Mouse (Mus musculus) heart, postnatal 0 days (tissue): ENCODE measurements around the gene Pou4f2. TPM values are rescaled to one million over a fixed set of nuclear protein-coding genes. Genes with fewer than 3 reads are reported as not detected.

Experiments used
- ATAC-seq: fragments of 200-750 bp; cut with Nextera tagmentation; 2 replicates; pipeline ENCODE4 v1.8.0; 2017; ENCODE audit warnings: low read depth, moderate number of reproducible peaks, moderate library complexity; ENCODE audit not compliant: insufficient read depth
- DNase-seq: peaks from one replicate; pipeline ENCODE4 v3.0.0-alpha.2; 2016; ENCODE audit warnings: low spot score
- H3K27ac ChIP-seq: fragments of 300-500 bp; sonication (generic); 2 replicates; pipeline ENCODE4 v1.5.1; 2014; ENCODE audit warnings: low read depth, mild to moderate bottlenecking
- H3K27me3 ChIP-seq: fragments of 300-500 bp; sonication (generic); 2 replicates; pipeline ENCODE4 v1.6.1; 2014; ENCODE audit warnings: low read length, mixed read lengths; ENCODE audit not compliant: control insufficient read depth, insufficient read depth
- H3K36me3 ChIP-seq: fragments of 300-500 bp; sonication (generic); replicated peaks from 2 replicates; pipeline ENCODE4 v1.6.1; 2014; ENCODE audit warnings: low read length, mixed read lengths; ENCODE audit not compliant: control insufficient read depth, insufficient read depth
- H3K4me1 ChIP-seq: fragments of 300-500 bp; sonication (generic); 2 replicates; pipeline ENCODE4 v1.6.1; 2014; ENCODE audit warnings: antibody characterized with exemption; ENCODE audit not compliant: control insufficient read depth, insufficient read depth
- H3K4me2 ChIP-seq: fragments of 300-500 bp; sonication (generic); 2 replicates; pipeline ENCODE4 v1.6.1; 2014; ENCODE audit warnings: low read depth, mild to moderate bottlenecking, low read length, moderate library complexity
- H3K4me3 ChIP-seq: fragments of 300-500 bp; sonication (generic); 2 replicates; pipeline ENCODE4 v1.5.1; 2014; ENCODE audit warnings: low read depth, low read length
- H3K9ac ChIP-seq: fragments of 300-500 bp; sonication (generic); replicated peaks from 2 replicates; pipeline ENCODE4 v1.6.1; 2014; ENCODE audit warnings: low read depth, low read length, mixed read lengths
- H3K9me3 ChIP-seq: fragments of 300-500 bp; sonication (generic); replicated peaks from 2 replicates; pipeline ENCODE4 v1.6.1; 2016; ENCODE audit warnings: low read length; ENCODE audit not compliant: control insufficient read depth
- CTCF ChIP-seq: IDR thresholded peaks from 2 replicates; pipeline ENCODE4 v1.5.1; 2016; ENCODE audit warnings: antibody characterized with exemption, control low read depth, low read depth
- EP300 ChIP-seq: IDR thresholded peaks from 2 replicates; pipeline ENCODE4 v1.6.1; 2016; ENCODE audit warnings: antibody characterized with exemption, low read depth
- WGBS: fragments of 180-500 bp; shearing (Covaris S2); extraction: QIAGEN DNeasy Blood & Tissue Kit; methylation state at CpG from one replicate; pipeline ENCODE4 v1.1.7; 2014; 5-methylcytosine and 5-hydroxymethylcytosine counted together
- polyA plus RNA-seq: library from polyadenylated mRNA; unstranded; fragments of >200 nt; fragmentation: Nextera tagmentation; extraction: Ambion mirVana; gene quantifications from 2 replicates; pipeline ENCODE4 v1.2.1, GENCODE M21; 2015
- total RNA-seq: library from RNA; depleted of rRNA; stranded (reverse); fragments of >200 nt; gene quantifications from 2 replicates; pipeline ENCODE4 v1.2.3, GENCODE M21; 2014; ENCODE audit warnings: low replicate concordance

The Pou4f2 gene
- total and polyA plus RNA-seq, 2 experiments from 2014 or later = not detected

- Histone ChIP-seq H3K4me1 (no peaks in the 10 kb centered on the region), H3K36me3 (no peaks in the 10 kb centered on the region), H3K9ac (no peak overlapping the region), H3K4me2 (no peak overlapping the region), H3K9me3 (no peaks in the 10 kb centered on the region), H3K27me3 (peaks cover 46% of the 10 kb centered on the region), H3K27ac (no peak overlapping the region), H3K4me3 (no peak overlapping the region)
- 69% methylated on average over 1 of the region's 1 CpGs for WGBS
- TF ChIP-seq CTCF = no peak
- no peak for DNase-seq
- no peak for ATAC-seq
Measured at GRCm38 (mm10) chr8:78442781-78443180, 6.3 kb upstream of the Pou4f2 start.

- Histone ChIP-seq H3K4me2 (peak overlapping the region; percentile 19; the same call in 1 of the 2 replicates), H3K27me3 (peaks cover 86% of the 10 kb centered on the region), H3K9ac (no peak overlapping the region), H3K4me1 (no peaks in the 10 kb centered on the region), H3K4me3 (0 out of 2 replicates have a peak overlapping the region, but pooled peaks have one; percentile 7), H3K36me3 (no peaks in the 10 kb centered on the region), H3K27ac (no peak overlapping the region), H3K9me3 (no peaks in the 10 kb centered on the region)
- WGBS = under 1% methylated on average over 16 of the region's 18 CpGs
- DNase-seq = peak; percentile 70
- 0 out of 2 replicates have a peak, but pooled peaks have one; percentile 17 for ATAC-seq
- TF ChIP-seq EP300 (no peak), CTCF (no peak)
Measured at GRCm38 (mm10) chr8:78438121-78438520, 1.7 kb upstream of the Pou4f2 start.

GRCm38 (mm10) chr8:78437140-78438045 lies 948 bp upstream of the Pou4f2 start:
- H3K4me1 ChIP-seq = no peaks in the 10 kb centered on the region
- DNase-seq (no peak), ATAC-seq (no peak)
- H3K4me3 ChIP-seq = peak overlapping the region; percentile 38
- no peaks in the 10 kb centered on the region for H3K9me3 ChIP-seq
- H3K27ac ChIP-seq = no peak overlapping the region
- peaks cover 90% of the 10 kb centered on the region for H3K27me3 ChIP-seq
- TF ChIP-seq EP300 (no peak), CTCF (no peak)
- no peak overlapping the region for H3K9ac ChIP-seq
- peak overlapping the region; percentile 52; the same call in 1 of the 2 replicates for H3K4me2 ChIP-seq
- no peaks in the 10 kb centered on the region for H3K36me3 ChIP-seq
- 5% methylated on average over 32 of the region's 32 CpGs for WGBS

- Histone ChIP-seq H3K9ac (no peak overlapping the region), H3K4me3 (peak overlapping the region; percentile 38), H3K27ac (no peak overlapping the region), H3K4me2 (peak overlapping the region; percentile 52), H3K36me3 (no peaks in the 10 kb centered on the region), H3K4me1 (no peaks in the 10 kb centered on the region), H3K27me3 (peaks cover 92% of the 10 kb centered on the region), H3K9me3 (no peaks in the 10 kb centered on the region)
- WGBS = under 1% methylated on average over 16 of the region's 25 CpGs
- TF ChIP-seq CTCF (no peak), EP300 (no peak)
- DNase-seq = no peak
- ATAC-seq = no peak
Measured at GRCm38 (mm10) chr8:78436661-78437060, 216 bp upstream of the Pou4f2 start.

- 2% methylated on average over 18 of the region's 18 CpGs for WGBS
- no peaks in the 10 kb centered on the region for H3K36me3 ChIP-seq
- peak overlapping the region; percentile 52; the same call in 1 of the 2 replicates for H3K4me2 ChIP-seq
- peak overlapping the region; percentile 38 for H3K4me3 ChIP-seq
- no peak for DNase-seq
- no peaks in the 10 kb centered on the region for H3K4me1 ChIP-seq
- TF ChIP-seq EP300 = no peak
- no peak for TF ChIP-seq CTCF
- H3K27ac ChIP-seq = no peak overlapping the region
- no peak for ATAC-seq
- no peaks in the 10 kb centered on the region for H3K9me3 ChIP-seq
- H3K27me3 ChIP-seq = peaks cover 88% of the 10 kb centered on the region
- no peak overlapping the region for H3K9ac ChIP-seq
Measured at GRCm38 (mm10) chr8:78435624-78435960, 853 bp downstream of the Pou4f2 start.
